Mouse (Mus musculus) liver, adult 2 months (tissue): ENCODE data around the gene Hrct1.

Source experiments
- CTCF ChIP-seq: fragments of 200-500 bp; IDR thresholded peaks from 2 replicates; pipeline ENCODE4 v1.5.1; 2011; ENCODE audit warnings: low read depth, low read length, control low read depth
- POLR2A ChIP-seq: fragments of 200-500 bp; IDR thresholded peaks from 2 replicates; pipeline ENCODE4 v1.6.1; 2011; ENCODE audit warnings: low read length, control low read depth; ENCODE audit not compliant: insufficient read depth; ENCODE audit errors: extremely low read depth

- TF ChIP-seq POLR2A (no peak), CTCF (no peak)
These were observed 43.9 kb downstream of the Hrct1 start, which contains the start of gene Olfr159 for GRCm38 (mm10) chr4:43770909-43771308.
